ENCODE assay signal across 8 mouse cellular contexts in genomic region chr2:120170726-120171125, GRCm38 (mm10). TPM values are rescaled to one million over a fixed set of nuclear protein-coding genes. Genes with fewer than 3 reads are reported as not detected.
DNase-seq lines count a peak whose midpoint lies in the region; ATAC-seq and TF ChIP-seq lines count a peak whose summit lies in the region.

No protein-coding gene starts in this region.

- TF ChIP-seq CTCF in E14TG2a.4 (conservative IDR thresholded peaks at IDR 0.05; ENCODE audit: low read length), result peak; percentile 19
- peak; percentile 20; the same call in 1 of the 2 replicates for TF ChIP-seq CTCF in brain, embryonic 14.5 days (IDR thresholded peaks at IDR 0.05; ENCODE audit: borderline replicate concordance, extremely low read depth, insufficient read depth, insufficient read length)

- H3K36me3 ChIP-seq in kidney, embryonic 15.5 days, result no peaks in the 10 kb centered on the region
- no peaks in the 10 kb centered on the region for H3K36me3 ChIP-seq in E14TG2a.4 (ENCODE audit: insufficient read depth, low read length)
- H3K36me3 ChIP-seq in intestine, embryonic 14.5 days (ENCODE audit: control insufficient read depth, insufficient read depth, low read length), result no peaks in the 10 kb centered on the region
- H3K36me3 ChIP-seq in midbrain, embryonic 11.5 days (ENCODE audit: control insufficient read depth, insufficient read depth, low read length), result no peaks in the 10 kb centered on the region

- no peak for TF ChIP-seq POLR2A in brain, embryonic 14.5 days (IDR thresholded peaks at IDR 0.05; ENCODE audit: borderline replicate concordance, extremely low read depth, insufficient read depth, insufficient read length, poor library complexity, severe bottlenecking)

- H3K9ac ChIP-seq in kidney, embryonic 15.5 days, result no peak overlapping the region
- H3K9ac ChIP-seq in intestine, embryonic 14.5 days (ENCODE audit: low read length), result no peak overlapping the region
- no peak overlapping the region for H3K9ac ChIP-seq in midbrain, embryonic 11.5 days (ENCODE audit: low read length)

- H3K9me3 ChIP-seq in kidney, embryonic 15.5 days (replicated peaks), result no peaks in the 10 kb centered on the region
- H3K9me3 ChIP-seq in E14TG2a.4 (ENCODE audit: low read length), result no peaks in the 10 kb centered on the region
- no peaks in the 10 kb centered on the region for H3K9me3 ChIP-seq in intestine, embryonic 14.5 days (ENCODE audit: control insufficient read depth, low read length)
- no peaks in the 10 kb centered on the region for H3K9me3 ChIP-seq in midbrain, embryonic 11.5 days (ENCODE audit: control insufficient read depth, low read length)

- ATAC-seq in kidney, embryonic 15.5 days (replicated peaks; ENCODE audit: low FRiP score), result no peak
- no peak for ATAC-seq in intestine, embryonic 14.5 days (replicated peaks; ENCODE audit: low FRiP score, low TSS enrichment, low read depth)
- ATAC-seq in midbrain, embryonic 11.5 days (ENCODE audit: low FRiP score), result no peak

- DNase-seq in kidney, adult 11 months, result peak; percentile 15
- DNase-seq in brain, embryonic 14.5 days (ENCODE audit: low read depth), result peak; percentile 40
- peak; percentile 52 for DNase-seq in intestine, embryonic 14.5 days (ENCODE audit: low spot score)
- DNase-seq in lung, postnatal 25 days (ENCODE audit: low spot score), result peak; percentile 66
- no peak for DNase-seq in cerebellum, adult 9-11 months
- no peak for DNase-seq in midbrain, embryonic 11.5 days (ENCODE audit: low spot score, missing footprints)

- H3K27ac ChIP-seq in kidney, embryonic 15.5 days, result no peak overlapping the region
- H3K27ac ChIP-seq in intestine, embryonic 14.5 days (ENCODE audit: low read depth), result no peak overlapping the region
- H3K27ac ChIP-seq in midbrain, embryonic 11.5 days (ENCODE audit: low read depth, low read length), result no peak overlapping the region

- H3K4me2 ChIP-seq in kidney, embryonic 15.5 days, result no peak overlapping the region
- H3K4me2 ChIP-seq in intestine, embryonic 14.5 days (ENCODE audit: low read length), result no peak overlapping the region
- no peak overlapping the region for H3K4me2 ChIP-seq in midbrain, embryonic 11.5 days

- no peaks in the 10 kb centered on the region for H3K27me3 ChIP-seq in kidney, embryonic 15.5 days
- 0 out of 2 replicates have a peak, but pooled peaks cover 3% of the 10 kb centered on the region for H3K27me3 ChIP-seq in E14TG2a.4 (ENCODE audit: insufficient read depth, low read length)
- no peaks in the 10 kb centered on the region for H3K27me3 ChIP-seq in intestine, embryonic 14.5 days (replicated peaks; ENCODE audit: control insufficient read depth, insufficient read depth, low read length)
- no peaks in the 10 kb centered on the region for H3K27me3 ChIP-seq in midbrain, embryonic 11.5 days (ENCODE audit: control insufficient read depth, insufficient read depth, low read length)

- H3K4me1 ChIP-seq in kidney, embryonic 15.5 days, result no peaks in the 10 kb centered on the region
- H3K4me1 ChIP-seq in E14TG2a.4 (replicated peaks; ENCODE audit: low read depth, low read length), result peaks cover 31% of the 10 kb centered on the region
- no peaks in the 10 kb centered on the region for H3K4me1 ChIP-seq in intestine, embryonic 14.5 days (replicated peaks; ENCODE audit: control insufficient read depth, insufficient read depth, low read length)
- H3K4me1 ChIP-seq in midbrain, embryonic 11.5 days (ENCODE audit: control insufficient read depth, insufficient read depth, low read length), result no peaks in the 10 kb centered on the region

- 50% methylated on average over 1 of the region's 1 CpGs for WGBS in kidney, embryonic 15.5 days
- 39% methylated on average over 1 of the region's 1 CpGs for WGBS in intestine, embryonic 14.5 days
- WGBS in midbrain, embryonic 11.5 days, result 72% methylated on average over 1 of the region's 1 CpGs

- H3K4me3 ChIP-seq in kidney, embryonic 15.5 days (replicated peaks), result no peak overlapping the region
- H3K4me3 ChIP-seq in E14TG2a.4 (replicated peaks; ENCODE audit: low read length), result no peak overlapping the region
- H3K4me3 ChIP-seq in intestine, embryonic 14.5 days (ENCODE audit: low read depth, low read length), result no peak overlapping the region
- no peak overlapping the region for H3K4me3 ChIP-seq in midbrain, embryonic 11.5 days (ENCODE audit: low read depth, low read length)

RNA-seq across cellular contexts. Expression of gene Ehd4, which starts 16.3 kb away (rescaled TPM):
- polyA plus RNA-seq in kidney, embryonic 15.5 days (2015; fragmentation: Nextera tagmentation; extraction: Ambion mirVana), result 57.3 and 66.6 TPM in 2 replicates
- polyA plus RNA-seq in brain, embryonic 14.5 days (2012; rRNA removed), result 5.1 and 6.4 TPM in 2 replicates
- polyA plus RNA-seq in intestine, embryonic 14.5 days (2014; fragmentation: Nextera tagmentation; extraction: Ambion mirVana), result 35.4 and 36.5 TPM in 2 replicates
- polyA plus RNA-seq in midbrain, embryonic 11.5 days (2014; fragmentation: Nextera tagmentation; extraction: Ambion mirVana), result 10.2 and 17.2 TPM in 2 replicates

Comparison
In these comparisons a context has a peak if more than half of its experiments do, and no peak if none do; other contexts are left out.
1. DNase-seq: peak in kidney, adult 11 months (single experiment), brain, embryonic 14.5 days (single experiment), intestine, embryonic 14.5 days (single experiment) and lung, postnatal 25 days (single experiment); none in cerebellum, adult 9-11 months (single experiment) and midbrain, embryonic 11.5 days (single experiment).